Mouse (Mus musculus) spleen, postnatal 36 days (tissue): ENCODE data around the gene Anapc1.

Experiments
- DNase-seq, 2 experiments: peaks; one replicate each; pipeline ENCODE4 v3.0.0; 2022; ENCODE audit warnings: low spot score in 2 of 2, mixed read lengths in 1 of 2

Gene Anapc1

DNA sequence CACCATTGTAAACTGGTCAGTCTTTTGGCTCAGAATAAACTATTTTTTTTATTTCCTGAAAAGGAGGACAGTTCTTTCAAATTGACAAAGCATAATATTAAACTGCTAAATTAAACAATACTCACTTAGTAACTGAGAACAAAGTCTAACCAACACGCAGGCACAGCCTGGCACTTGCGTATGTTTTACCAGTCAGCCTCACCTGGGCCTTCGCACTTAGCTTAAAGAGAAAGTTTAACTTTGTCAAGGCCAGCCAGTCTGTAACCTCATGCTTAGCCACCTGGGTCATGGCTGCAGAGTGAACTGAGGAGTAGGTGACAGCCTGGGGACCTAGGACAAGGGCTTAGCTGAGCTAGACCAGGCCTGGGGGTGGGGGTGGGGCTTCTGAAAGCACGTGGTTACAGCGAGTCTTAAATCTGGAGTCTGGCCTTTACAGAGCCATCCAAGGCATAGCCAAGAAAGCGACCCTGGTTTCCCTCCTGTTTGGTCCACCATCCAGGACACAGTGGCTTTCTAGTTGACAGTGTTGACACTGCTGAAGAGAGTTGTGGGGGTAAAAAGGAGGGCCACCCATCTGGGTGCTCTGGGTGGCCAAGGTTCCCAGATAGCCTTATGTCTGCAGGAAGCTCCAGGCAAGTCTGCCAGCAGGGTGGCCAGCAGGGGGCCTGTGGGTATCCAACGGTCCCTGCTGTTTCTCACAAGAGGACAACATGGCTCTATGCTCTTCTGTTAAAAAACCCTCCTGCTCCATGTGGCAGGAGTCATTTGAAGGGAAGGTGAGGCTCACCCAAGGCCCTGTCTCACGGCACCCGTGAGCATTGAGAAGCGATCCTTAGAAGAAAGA is 120.7 kb downstream of the Anapc1 start:
- DNase-seq: no peak

DNA sequence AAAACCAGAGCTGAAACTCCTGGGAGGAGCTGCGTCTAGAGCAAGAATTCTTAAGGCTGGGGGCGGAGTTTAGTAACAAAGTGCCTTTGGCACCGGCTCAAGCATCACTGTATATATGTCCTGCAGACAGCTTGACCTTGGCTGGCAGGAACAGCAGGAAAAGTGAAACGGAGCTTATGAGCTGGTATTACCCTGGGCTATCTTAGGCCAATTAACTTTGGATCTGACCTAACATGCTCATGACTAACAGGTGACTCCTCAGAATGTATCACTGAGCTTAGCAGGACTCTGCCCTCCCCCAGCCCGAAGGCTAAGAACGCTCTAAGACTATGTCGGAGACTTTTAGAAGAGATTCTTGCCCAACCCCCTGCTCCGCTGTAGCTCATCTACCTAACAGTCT is 121.3 kb downstream of the Anapc1 start:
- no peak for DNase-seq

DNA sequence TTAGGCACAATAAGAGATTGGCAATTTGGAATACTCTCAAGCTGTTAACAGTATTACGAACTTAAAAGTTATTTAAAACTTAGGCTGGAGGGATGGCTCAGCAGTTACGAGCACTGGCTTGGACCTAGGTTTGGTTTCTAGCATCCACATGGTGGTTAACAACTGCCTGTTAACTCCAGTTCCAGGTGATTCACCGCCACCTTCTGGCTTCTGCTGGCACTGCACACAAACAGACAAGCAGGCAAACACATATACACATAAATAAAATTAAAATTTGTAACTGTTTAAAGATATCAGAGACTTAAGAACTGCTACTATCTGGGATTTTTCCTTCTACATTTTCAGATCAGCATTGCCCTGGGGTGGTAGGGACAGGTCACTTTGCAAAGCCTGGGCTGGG is 123.0 kb downstream of the Anapc1 start:
- DNase-seq: no peak
